Mouse (Mus musculus) layer of hippocampus, adult 2 months (tissue): ENCODE data around the gene Irak2. TPM values are rescaled to one million over a fixed set of nuclear protein-coding genes. Genes with fewer than 3 reads are reported as not detected.

Experiments used
- DNase-seq, 2 experiments: peaks; one replicate each; pipeline ENCODE4 v3.0.0; 2022; ENCODE audit warnings: low spot score in 2 of 2
- H3K27ac ChIP-seq: fragments of 200-600 bp; 2 replicates; pipeline ENCODE4 v1.8.1; 2022
- H3K4me3 ChIP-seq: fragments of 200-600 bp; 2 replicates; pipeline ENCODE4 v1.8.1; 2022; ENCODE audit warnings: mild to moderate bottlenecking
- CTCF ChIP-seq: fragments of 200-600 bp; conservative IDR thresholded peaks from 2 replicates; pipeline ENCODE4 v1.8.1; 2022; ENCODE audit warnings: antibody characterized with exemption, mild to moderate bottlenecking, moderate library complexity
- microRNA-seq, 2 experiments: library from miRNA; unstranded; fragments of <30 nt; microRNA quantifications; one replicate each; pipeline ENCODE4 v1.2.0; 2021
- total RNA-seq, 2 experiments: library from RNA; stranded (reverse); gene quantifications; 2 replicates each; pipeline ENCODE4 v1.2.3; 2021

Gene Irak2
- total RNA-seq, 2 experiments from 2014 or later = 16.6 to 18.8 TPM

DNA sequence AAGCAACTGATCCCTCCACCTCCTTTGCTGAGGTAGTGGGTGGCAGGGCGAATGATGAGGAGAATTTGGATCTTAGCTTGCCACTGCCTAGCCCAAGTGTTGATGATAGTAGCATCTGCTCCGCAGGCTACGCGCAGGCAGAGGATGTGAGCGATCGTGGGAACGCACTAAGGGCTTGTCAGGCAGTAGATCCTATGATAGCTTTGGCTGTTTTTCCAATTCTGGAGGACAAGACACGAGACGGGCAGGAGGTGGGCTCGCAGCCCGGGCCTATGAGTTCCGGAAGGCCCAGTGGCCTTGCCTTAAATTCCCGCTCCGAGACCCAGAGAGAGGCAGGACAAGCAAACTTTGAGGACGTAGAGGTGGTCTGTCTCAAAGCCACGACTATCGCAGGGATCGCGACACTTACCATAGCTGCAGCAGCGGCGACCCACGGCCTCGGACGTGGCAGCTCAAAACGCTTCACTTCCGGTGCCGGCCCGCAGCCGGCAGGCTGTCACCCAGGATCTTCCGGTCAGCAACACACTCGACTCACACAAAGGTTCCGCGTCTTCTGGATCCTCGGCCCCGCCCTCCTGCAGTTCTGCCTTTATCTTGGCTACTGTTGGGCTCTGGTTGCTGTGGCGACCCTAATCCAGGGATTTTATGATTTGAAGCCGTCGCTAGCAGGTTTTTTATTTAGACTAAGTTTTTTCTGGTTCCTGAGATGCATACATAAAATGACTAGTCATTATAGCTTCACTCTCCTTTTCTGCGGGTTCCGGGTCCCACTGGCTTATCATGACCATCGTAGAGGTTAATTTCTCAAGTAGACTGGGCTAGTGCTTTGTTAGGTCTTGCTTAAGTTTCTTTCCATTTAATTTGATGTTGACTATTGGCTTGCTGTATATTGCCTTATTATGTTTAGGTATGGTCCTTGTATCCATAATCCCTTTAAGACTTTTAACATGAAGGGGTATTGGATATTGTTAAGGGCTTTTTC lies 102.3 kb downstream of the Irak2 start, which contains the start of gene Sec13:
Gene Sec13 (minus strand): TSS at position 508 of the 982 bp plus-strand sequence.
- Histone ChIP-seq H3K4me3 (peak within 1 kb of the TSS; percentile 78), H3K27ac (peak within 1 kb of the TSS; percentile 91)
- peak; percentile 84 to 87 for DNase-seq
- no peak for TF ChIP-seq CTCF

DNA sequence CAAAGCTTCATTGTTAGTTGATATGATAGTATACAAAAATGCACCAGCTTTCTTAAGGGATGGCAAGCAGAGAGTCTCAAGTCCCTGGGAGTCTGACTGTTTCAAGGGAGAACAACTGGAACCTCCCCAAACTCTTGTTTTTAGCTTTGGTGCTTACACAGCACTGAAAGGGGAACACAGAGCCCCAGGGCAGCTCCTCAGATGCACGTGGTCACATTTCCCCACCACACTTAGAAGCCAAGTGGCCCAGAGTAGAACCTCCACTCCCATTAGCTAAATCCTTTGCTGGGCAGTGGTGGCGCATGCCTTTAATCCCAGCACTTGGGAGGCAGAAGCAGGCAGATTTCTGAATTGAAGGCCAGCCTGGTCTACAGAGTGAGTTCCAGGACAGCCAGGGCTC lies 103.2 kb downstream of the Irak2 start:
- no peak for TF ChIP-seq CTCF
- no peak for DNase-seq
- peak overlapping the region; percentile 91; the same call in 1 of the 2 replicates for H3K27ac ChIP-seq
- H3K4me3 ChIP-seq = no peak overlapping the region

DNA sequence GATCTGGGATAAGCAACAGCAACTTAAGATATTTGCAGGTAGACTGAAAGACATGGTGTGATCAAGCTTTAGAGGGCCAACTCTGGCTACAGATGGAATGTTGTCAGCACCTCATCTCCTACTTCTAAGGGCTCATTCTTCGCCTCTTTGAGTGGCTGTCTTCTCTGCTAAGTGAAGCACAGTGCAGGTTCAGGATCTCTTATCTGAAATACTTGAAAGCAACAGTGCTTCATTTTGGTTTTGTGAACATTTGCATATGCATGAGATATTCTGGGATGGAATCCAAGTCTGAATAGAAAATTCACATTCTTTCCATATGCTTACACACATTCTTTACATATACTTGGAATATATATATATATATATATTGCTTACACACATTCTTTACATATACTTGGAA lies 104.1 kb downstream of the Irak2 start:
- peak overlapping the region; percentile 47; the same call in 1 of the 2 replicates for H3K27ac ChIP-seq
- no peak for TF ChIP-seq CTCF
- DNase-seq = no peak
- no peak overlapping the region for H3K4me3 ChIP-seq

DNA sequence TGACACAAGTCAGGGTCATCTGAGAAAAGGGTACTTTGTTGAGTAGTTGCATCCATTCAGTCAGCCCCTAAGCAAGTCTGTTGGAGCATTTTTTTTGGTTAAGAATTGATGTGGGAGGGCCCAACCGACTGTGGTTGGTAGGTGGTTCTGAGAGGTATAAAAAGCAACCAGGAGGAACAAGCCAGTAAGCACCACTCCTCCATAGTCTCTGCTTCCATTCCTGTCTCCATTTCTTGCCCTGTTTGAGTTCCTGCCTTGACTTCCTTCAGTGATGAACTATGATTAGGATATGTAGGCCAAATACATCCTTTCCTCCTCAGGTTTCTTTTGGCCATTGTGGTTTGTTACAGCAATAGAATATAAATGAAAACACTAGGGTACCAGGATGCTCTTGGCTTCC lies 104.8 kb downstream of the Irak2 start:
- 0 out of 2 replicates have a peak overlapping the region, but pooled peaks have one; percentile 15 for H3K27ac ChIP-seq
- no peak for DNase-seq
- H3K4me3 ChIP-seq = no peak overlapping the region
- TF ChIP-seq CTCF = no peak

Small RNA genes lying within 50 kb of the gene (microRNA-seq; reads per million reads assigned to microRNA genes)
- 0.32 to 0.92 reads per million in 2 experiments for gene Mir7042

Other genes with a start within 250 kb of the Irak2 start
- 10 to 100 TPM; 15.5 to 23.2 TPM for gene Ttll3, start 249.2 kb upstream of the Irak2 start, total RNA-seq
- 10 to 100 TPM; 40.2 to 44.4 TPM for gene Rpusd3, start 219.1 kb upstream of the Irak2 start, total RNA-seq
- gene Cidec, start 202.7 kb upstream of the Irak2 start, total RNA-seq = not detected
- 10 to 100 TPM; 41.9 to 42.3 TPM for gene Jagn1, start 195.9 kb upstream of the Irak2 start, total RNA-seq
- under 1 TPM; 0.22 to 0.46 TPM for gene Il17re, start 180.0 kb upstream of the Irak2 start, total RNA-seq
- 1 to 10 TPM; 4.7 to 6.3 TPM for gene Il17rc, start 167.0 kb upstream of the Irak2 start, total RNA-seq
- 100 to 1,000 TPM; 105 to 120 TPM for gene Creld1, start 155.2 kb upstream of the Irak2 start, total RNA-seq
- gene Prrt3, start 136.5 kb upstream of the Irak2 start, total RNA-seq = 10 to 100 TPM; 53.9 to 59.1 TPM
- gene Emc3, start 106.8 kb upstream of the Irak2 start, total RNA-seq = 10 to 100 TPM; 73.4 to 76.3 TPM
- 1 to 10 TPM; 2.4 to 3.8 TPM for gene Fancd2, start 106.8 kb upstream of the Irak2 start, total RNA-seq
- under 1 TPM; 0.33 to 0.86 TPM for gene Fancd2os, start 37.8 kb upstream of the Irak2 start, total RNA-seq
- gene Brk1, start 33.7 kb upstream of the Irak2 start, total RNA-seq = 100 to 1,000 TPM; 211 to 234 TPM
- 10 to 100 TPM; 44.3 to 44.9 TPM for gene Vhl, start 14.5 kb upstream of the Irak2 start, total RNA-seq
- gene Tatdn2, start 58.6 kb downstream of the Irak2 start, total RNA-seq = 10 to 100 TPM; 60.4 to 67.8 TPM
- gene Ghrl, start 81.4 kb downstream of the Irak2 start, total RNA-seq = not detected
- gene Sec13, start 102.3 kb downstream of the Irak2 start, total RNA-seq = 10 to 100 TPM; 73.4 to 77.3 TPM